Mouse (Mus musculus) cerebellum, adult 8-10 months (tissue): ENCODE data around the gene Ggnbp2.
A peak's percentile ranks its signal among the peaks of the same experiment; 100 is the strongest.

ENCODE experiments used
- DNase-seq: peaks from one replicate; pipeline ENCODE4 v3.0.0; 2022

Gene Ggnbp2

DNA sequence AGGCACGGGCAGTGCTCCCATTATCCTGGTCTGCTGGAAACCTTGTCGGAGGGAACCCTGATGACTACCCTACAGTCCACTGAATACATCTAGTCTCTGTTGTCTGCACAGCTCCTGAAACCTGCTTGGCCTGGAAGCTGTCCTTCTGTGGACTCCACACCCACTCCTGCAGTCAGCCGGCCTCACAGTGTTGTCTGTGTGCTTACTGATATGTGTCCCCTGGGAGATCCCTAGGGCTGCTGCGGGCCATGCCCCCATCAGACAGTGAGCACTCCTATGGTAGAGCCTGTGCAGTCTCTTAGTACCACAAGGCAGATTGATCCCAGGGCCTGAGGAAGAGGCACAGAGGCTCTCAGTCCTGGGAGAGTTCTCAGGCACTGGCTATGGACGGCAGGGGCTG is 48.1 kb downstream of the Ggnbp2 start:
- no peak for DNase-seq

DNA sequence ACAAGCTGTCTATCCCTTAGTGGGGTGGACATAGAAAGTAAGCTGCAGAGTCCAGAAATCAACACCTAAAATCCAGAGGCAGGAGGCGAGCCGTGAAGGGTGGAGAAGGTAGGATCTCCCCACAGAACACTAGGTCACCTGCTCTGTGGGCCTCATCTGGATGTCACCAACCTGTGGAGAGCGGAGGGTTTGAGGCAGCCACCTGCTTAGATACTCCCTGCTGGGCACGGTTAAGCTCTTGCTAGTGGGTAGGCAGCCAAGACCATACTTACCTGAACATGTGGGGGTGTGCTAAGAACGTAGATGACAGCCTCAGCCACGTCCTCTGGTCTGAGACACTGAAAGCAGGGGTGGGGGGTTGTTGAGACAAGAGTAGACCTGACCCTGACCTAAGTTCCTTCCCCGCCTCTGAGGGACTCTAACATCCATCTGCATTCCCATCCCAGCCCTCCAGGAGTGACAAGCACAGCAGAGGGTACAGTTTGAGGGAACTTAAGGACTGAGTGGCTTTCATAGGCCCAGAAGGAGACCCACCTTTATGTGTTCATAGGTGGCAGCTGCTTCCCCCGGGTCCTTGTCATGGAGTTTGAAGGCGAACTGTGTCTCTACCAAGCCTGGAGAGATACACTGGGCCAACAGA is 49.4 kb downstream of the Ggnbp2 start:
- DNase-seq: no peak

DNA sequence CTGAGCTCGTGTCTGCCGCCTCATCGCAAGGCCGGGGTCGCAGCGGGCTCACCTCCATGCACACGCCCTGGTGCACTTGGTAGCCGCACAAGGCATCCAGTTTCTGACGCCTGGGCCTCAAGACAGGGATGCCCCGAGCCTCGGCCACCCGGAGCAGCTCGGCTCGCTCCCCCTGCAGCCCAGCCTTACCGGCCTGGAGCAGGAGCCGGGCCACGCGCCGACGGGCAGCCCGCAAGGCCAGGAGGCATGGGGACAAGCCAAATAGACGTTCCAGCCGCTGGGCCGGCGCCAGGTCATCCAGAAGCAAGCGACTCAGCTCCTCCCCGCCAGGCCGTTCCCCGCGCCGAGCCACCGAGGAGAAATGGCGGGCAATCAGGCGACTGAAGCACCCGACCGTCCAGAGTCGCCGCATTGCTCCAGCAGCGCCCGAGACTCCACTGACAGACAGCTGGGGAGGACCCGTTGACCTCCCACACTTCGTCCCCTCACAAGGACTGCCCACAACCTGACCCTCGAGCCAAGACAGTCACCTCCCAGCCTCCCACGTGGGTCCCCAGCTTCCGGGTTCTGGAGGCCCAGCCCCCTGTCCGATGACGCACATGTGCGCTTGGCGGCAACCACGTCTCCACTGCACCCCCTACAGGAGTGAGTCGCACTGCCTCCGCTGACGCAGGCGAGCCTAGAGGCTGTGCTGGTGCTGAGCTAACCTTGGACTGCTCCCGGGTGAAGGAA is 51.5 kb downstream of the Ggnbp2 start, which contains the start of gene Mrm1:
Gene Mrm1 (minus strand): TSS at position 555 of the 732 bp plus-strand sequence.
- peak; percentile 90 for DNase-seq

DNA sequence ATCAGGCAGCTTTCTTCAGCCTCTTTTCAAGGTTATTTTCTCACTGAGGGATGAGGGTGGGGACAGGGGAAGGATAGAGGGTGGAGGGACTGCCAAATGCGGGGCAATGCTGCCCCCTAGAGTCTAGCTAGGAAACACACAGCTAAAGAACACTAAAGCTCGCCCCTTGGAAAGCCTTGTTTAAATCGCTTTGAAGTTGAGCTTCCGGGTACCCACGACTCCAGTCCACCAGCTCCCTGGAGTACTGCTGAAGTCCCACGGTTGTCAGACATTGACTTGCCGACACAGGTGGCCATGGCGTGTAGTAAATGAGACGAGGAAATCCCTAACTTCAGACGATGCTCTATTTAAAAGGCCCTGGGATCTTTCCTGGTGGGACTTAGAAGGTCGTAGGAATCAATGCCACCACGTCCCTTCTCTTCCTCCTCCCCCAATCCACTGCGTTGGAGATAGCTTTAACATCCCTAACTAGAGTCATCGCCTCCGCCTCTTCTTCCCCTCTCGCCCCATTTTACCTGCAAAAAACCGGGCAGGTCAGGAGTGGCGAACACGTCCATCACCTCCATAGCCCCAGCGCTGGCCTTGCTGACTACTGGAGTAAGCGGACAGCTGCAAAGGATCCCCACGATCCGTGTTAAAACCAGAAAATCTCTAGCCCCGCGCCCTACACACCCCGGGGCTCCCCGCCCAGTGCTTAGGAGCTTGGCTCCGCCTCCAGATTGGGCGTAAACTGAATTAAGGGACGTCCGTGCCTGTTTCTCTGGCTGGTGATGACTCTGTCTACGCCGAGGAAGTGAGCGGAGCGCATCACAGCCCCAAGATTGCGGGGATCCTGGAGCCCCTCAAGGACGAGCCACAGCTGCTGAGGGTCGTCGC is 52.3 kb downstream of the Ggnbp2 start:
- DNase-seq: peak; percentile 61

DNA sequence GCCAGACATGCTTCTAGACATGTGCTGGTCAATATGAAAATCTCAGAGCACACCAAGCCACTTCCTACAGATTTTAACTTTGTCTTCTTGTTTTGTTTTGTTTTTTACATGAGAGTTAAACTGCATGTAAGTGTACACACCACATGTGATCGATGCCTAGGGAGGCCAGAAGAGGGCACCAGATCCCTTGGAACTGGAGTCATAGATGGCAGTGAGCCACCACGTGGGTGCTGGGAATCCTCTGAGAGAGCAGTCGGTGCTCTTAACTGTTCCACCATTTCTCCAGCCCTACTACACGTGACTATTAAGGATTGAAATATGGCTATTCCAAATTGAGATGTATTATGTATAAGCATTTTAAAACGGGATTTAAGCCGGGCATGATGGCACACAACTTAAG is 53.3 kb downstream of the Ggnbp2 start:
- DNase-seq: no peak

DNA sequence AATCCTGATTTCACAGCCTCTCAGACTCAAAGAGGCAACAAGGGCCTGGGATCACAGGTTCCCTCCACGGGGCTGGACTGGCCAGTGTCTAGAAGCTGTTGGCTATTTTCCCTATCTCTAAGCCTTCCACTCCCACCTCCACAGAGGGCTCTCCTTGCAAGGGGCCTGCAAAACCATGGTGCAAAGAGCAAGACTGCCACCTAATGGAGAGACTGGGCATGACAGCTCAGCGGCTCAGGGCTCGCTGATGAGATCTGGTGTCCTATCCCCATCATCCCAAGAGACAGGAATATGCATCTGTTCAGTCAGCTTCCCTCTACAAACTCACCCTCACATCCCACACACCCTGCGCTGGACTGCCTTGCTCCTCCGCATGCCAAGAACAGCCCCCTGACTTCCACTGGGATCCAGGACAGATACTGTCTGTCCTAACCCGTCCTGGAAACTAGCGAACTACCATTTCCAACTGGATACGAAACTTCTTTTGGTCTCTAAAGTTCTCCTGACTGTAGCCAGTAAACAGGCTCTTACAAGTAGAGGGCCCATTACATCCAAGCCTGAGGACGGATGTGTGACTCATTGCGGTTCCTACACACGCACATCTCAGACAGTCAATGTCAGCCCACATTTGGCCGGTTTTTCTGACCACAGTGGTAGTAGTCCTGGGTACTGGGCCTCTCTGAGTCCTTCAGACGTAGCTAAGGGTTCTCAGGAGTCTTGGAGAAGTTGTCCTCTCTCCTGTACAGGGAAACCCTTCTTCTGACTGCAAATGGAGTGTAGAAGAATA is 56.7 kb downstream of the Ggnbp2 start:
- peak; percentile 73 for DNase-seq

DNA sequence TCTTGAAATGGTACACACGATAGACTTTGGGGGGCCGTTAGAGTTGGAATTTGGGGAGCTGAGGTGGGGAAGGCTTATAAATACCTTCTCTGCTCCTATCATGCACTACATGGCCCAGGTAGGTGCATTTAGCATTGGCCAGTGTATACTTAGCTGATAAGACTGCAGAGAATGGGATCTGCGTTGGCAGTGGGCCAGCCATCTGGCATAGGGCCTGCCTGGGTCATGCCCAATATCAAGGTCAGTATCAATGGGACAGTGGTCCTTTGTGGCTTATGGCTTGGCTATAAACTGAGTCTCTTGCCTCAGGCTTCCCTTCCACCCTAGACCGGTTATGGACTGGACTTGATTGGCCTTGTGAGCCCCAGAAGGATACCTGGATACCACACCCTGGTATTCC is 66.2 kb downstream of the Ggnbp2 start:
- DNase-seq: no peak

DNA sequence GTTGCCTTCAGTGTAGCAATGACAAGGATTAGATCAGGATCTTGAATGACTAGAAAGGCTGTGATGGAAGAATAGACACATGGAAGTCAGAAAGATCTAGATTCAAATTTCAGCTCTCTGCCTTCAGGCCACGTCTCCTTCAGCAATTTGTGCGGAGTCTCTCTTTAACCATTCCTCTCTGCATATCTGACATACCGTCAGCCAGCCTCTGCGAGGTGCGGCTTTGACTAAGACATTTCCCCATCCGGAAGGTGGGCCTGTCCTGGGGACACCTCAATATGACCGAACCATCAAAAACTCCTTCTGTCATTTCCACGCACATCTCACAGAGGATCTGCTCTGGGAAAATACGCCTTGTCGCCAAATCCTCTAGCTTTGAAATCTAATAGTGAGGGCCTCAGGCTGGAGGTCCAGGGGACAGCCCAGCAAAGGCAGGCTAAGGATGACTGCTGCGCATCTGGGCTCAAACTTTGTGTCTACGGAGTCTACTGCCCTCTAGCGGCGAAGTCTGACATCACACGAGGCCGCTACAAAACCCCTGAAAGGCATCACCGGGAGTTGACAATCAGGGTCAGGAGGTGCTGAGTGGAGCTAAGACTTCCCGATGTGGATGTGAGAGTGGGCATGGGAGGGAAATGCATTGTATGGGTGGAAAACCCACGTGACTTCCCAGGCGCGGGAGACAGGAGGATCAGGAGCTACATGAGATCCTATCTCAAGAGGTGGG is 72.8 kb downstream of the Ggnbp2 start:
- DNase-seq: peak; percentile 76

DNA sequence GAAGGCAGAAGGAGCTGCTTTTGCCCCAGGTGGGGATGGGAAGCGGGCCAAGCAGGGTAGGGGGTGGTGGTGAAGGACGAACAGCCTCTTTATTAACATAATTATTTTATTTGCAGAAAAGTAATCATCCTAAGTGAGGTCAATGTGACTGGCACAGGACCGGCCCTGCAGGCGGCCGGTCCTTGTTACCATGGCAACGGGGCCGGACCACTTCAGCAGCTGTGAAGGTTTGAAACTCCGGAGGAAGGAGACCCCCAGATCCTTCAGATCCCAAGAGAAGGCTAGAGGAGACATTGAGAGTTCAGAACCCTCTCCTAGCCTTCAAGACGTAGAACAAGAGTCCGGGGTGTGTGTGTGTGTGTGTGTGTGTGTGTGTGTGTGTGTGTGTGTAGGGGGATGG is 73.6 kb downstream of the Ggnbp2 start:
- no peak for DNase-seq

DNA sequence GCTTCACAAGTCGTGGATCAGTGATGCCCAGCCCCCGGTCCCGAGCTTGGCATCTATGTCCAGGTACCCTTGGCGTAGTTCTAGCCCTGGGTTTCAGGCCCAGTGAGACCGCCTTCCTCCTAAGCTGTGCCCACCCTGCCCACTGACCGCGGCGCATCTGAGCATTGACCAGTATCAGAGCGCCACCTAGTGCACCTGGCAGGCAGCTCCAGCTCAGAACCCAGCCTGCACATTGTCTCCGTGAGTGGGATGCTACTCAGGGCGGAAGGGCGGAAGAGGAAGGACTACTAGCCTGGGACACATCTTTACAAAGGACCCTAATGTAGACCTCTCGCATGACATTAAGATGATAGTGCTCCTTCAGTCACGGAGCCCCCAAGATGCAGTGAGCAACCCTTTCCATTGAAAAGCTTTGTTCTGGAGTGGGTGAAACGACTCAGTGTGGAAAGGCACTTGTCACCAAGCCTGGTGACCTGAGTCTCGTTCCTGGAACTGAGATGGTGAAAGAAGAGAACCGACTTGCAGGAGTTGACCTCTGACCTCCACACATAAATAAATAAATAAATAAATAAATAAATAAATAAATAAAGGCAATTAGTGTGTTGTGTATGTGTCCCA is 76.0 kb downstream of the Ggnbp2 start:
- peak; percentile 82 for DNase-seq

DNA sequence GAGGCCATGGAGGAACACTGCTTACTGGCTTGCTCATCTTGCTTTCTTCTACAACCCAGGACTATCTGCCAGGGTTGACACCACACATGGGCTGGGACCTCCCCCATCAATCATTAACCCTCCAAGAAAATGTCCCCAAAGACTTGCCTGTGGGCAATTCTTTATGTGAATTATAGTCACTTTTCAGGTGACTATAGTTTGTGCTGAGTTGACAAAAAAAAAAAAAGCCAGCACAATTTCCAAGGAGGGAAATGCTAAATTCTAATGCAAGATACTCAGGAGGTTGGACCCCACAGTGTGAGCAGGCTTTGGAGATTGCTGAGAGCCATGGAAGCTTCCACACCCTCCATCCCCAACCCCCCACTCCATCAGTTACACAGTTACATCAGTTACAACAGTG is 77.1 kb downstream of the Ggnbp2 start:
- DNase-seq: no peak

DNA sequence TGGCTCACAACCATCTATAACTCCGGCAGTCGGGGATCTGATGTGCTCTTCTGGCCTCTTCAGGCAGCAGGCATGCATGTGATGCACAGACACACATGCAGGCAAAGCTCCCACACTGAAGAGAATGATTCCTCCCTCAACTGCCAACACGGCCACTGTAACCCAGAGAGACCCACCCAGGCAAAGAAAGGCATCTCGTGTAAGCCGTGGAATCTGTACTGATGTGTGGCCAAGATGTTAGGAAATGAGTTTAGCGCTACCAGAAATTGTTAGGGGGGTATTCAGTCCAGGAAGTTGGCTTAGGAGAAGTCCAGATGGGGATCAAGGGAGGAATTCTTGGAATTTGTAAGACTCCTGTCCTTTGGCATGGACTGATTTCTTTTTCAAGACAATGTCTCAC is 80.2 kb downstream of the Ggnbp2 start:
- no peak for DNase-seq
